Mouse (Mus musculus): ENCODE measurements around the gene Pkm.

Pkm gene

DNA sequence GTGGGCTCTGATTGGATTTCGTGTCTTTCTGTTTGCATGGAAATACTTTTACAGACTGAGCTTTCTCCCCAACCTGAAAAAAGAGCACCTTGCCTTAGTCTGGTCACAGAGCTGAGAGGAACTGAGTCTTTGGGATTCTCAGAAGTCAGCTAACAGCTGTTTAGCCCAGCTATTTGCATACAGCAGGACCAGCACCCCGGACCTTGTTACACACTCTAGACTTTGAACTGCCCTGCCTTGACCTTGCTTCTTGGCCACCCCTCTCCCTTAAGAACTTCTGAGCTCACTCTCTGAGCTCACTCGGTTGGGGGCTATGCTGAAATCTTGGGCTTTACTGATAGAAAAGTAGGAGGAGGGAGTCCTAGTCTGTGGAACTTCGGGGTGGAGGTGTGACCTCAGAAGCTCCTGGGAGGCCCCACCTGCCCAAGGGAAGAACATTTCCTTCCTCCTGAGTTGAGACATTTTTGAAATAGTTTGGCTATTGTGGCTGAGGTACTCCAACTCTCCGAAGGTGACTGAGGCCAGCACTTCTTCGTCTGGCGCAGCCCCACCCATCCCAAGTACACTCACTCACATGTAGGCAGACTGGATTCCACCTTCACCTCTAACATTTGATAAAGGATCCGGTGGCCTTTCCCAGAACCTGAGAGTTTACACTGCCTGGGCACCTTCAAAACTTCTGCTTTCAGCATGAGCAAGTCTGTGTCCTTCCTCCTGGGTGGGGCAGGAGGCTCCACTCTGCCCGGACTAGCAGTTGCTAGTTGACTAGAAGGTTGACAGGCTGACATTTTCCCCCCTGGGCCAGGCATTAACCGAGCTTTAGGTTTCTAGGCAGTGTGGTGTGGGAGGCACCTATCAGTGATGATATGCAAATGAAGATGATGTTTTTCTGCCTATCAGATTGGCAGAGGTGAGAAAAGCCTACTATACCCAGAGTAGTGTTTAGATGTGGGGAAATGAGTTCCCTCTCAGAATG is 51.0 kb downstream of the Pkm start:
- no peak for DNase-seq (ENCODE audit: extremely low read depth, low read depth, low spot score)

- DNase-seq (ENCODE audit: extremely low read depth, low read depth, low spot score) = no peak
Measured at GRCm38 (mm10) chr9:59709225-59709624, 53.1 kb downstream of the Pkm start.

DNA sequence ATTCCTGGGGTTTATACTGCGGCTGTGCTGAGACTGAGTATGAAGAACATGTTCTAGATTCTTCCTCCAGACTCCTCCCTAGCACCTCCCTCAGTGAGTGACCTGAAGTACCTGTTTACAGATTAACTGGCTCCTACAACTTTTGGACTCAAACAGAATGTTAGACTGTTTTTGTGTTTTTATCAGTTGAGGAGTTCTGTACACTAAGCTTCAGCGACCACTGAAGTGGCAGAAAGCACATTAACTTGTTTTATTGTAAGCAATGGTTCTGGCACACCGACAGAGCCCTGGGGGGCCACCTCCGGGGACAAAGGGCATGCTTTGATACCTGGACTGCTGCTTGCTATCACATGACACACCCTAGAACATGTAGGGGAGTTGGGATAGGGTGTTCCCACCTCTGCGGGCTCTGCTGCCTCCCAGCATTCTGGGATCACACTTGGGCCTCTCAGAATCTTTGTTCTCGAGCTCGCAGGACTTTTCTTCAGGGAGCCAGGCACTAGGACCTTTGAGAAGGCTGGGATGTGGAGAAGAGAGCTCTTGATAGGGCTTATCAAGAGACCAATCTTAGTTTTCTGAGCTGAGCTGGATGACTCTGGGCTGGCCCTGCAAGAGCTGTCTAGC is 60.2 kb downstream of the Pkm start:
- DNase-seq (ENCODE audit: extremely low read depth, low read depth, low spot score) = no peak

GRCm38 (mm10) chr9:59718237-59718636 is 62.1 kb downstream of the Pkm start:
- DNase-seq (ENCODE audit: extremely low read depth, low read depth, low spot score) = no peak

- no peak for DNase-seq (ENCODE audit: extremely low read depth, low read depth, low spot score)
Measured at GRCm38 (mm10) chr9:59721144-59721543, 65.0 kb downstream of the Pkm start.

- DNase-seq (ENCODE audit: extremely low read depth, low read depth, low spot score) = no peak
Measured at GRCm38 (mm10) chr9:59723096-59723657, 67.0 kb downstream of the Pkm start.

- DNase-seq (ENCODE audit: extremely low read depth, low read depth, low spot score) = no peak
Measured at GRCm38 (mm10) chr9:59723791-59724442, 67.7 kb downstream of the Pkm start.

DNA sequence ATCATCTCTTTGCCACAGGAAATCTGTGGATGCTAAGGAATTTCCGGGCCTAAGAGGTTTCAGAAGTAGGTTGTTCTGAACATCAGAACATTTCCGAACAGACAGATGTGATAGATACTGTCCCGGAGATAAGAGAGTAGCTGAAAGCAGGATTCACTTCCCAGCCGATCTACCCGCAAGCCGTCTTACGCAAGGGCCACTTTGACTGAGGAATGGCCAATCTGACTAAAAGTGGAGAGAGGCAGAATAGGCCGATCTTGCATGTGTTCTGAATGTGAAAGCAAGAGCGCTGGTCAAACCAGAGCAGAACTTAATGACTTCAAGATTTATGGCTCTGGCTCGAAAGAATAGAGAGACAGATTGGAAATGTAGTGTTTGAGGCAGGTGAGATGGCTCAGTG is 69.3 kb downstream of the Pkm start:
- no peak for DNase-seq (ENCODE audit: extremely low read depth, low read depth, low spot score)

DNA sequence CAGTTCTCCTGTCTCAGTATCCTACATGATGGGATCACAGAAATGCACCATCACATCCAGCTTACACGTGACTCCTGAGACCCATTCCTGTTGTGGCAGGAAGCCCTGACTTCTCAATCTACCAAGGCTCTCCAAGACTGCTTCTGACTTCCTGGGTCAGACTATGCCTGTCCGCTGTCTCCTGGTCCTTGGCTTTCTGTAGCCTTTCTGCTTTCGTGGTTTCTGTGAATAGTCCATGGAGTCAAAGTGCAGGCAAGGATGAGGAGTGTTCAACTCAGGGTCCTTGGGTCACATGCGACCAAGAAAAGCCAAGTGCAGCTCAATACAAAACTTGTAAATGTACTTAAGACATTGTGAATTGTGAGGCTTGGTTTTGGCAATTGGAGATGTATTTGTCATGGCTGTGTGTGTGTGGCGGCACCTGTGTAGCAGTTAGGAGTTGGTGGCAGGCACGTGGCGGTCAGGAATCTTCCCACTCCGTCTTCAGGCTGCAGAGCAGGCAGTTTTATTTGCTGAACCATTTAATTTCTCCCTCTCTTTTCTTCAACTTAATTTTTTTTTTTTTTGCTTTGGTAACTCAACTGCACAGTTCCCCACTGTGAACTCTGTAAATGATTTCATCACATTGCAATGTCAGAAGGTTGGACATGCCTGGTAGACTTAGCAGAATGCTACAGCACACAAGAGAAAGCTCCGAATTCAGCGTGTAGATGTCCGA is 71.6 kb downstream of the Pkm start:
- DNase-seq (ENCODE audit: extremely low read depth, low read depth, low spot score) = no peak

Data from fat pad, adult 2 months (tissue).